Mouse (Mus musculus): ENCODE results near the gene Rtl3. TPM values are rescaled to one million over a fixed set of nuclear protein-coding genes. Genes with fewer than 3 reads are reported as not detected.
A peak's percentile ranks its signal among the peaks of the same experiment; 100 is the strongest.

The Rtl3 gene
- 14.3 and 14.8 TPM in 2 replicates for polyA plus RNA-seq (2015; fragmentation: Nextera tagmentation; extraction: Ambion mirVana)

GRCm38 (mm10) chrX:106840409-106840808, at the start of gene Rtl3:
Rtl3 (minus strand) TSS chrX:106840644.
- Histone ChIP-seq H3K27ac (ENCODE audit: low read length) (peak within 1 kb of the TSS; percentile 65), H3K4me3 (ENCODE audit: low read length) (peak within 1 kb of the TSS; percentile 20; the same call in 1 of the 2 replicates), H3K27me3 (ENCODE audit: control insufficient read depth, insufficient read depth, low read depth, low read length) (no peaks in the 10 kb centered on the region), H3K4me2 (ENCODE audit: low read depth, low read length) (peak within 1 kb of the TSS; percentile 35), H3K4me1 (replicated peaks; ENCODE audit: control insufficient read depth, insufficient read depth, low read length) (no peaks in the 10 kb centered on the region), H3K9me3 (ENCODE audit: control insufficient read depth, low read length) (peaks cover 14% of the 10 kb centered on the region), H3K36me3 (ENCODE audit: control insufficient read depth, insufficient read depth, low read length) (peaks cover 3% of the 10 kb centered on the region; the same call in 1 of the 2 replicates), H3K9ac (ENCODE audit: low read length) (no peak within 1 kb of the TSS)
- WGBS, result 27% methylated on average over 7 of the region's 7 CpGs
- peak; percentile 87 for ATAC-seq (ENCODE audit: low read depth)

- Histone ChIP-seq H3K4me3 (ENCODE audit: low read length) (no peak overlapping the region), H3K9ac (ENCODE audit: low read length) (no peak overlapping the region), H3K36me3 (ENCODE audit: control insufficient read depth, insufficient read depth, low read length) (no peaks in the 10 kb centered on the region), H3K27ac (ENCODE audit: low read length) (no peak overlapping the region), H3K4me1 (replicated peaks; ENCODE audit: control insufficient read depth, insufficient read depth, low read length) (peaks cover 6% of the 10 kb centered on the region; the same call in 1 of the 2 replicates), H3K9me3 (ENCODE audit: control insufficient read depth, low read length) (no peaks in the 10 kb centered on the region), H3K4me2 (ENCODE audit: low read depth, low read length) (no peak overlapping the region), H3K27me3 (ENCODE audit: control insufficient read depth, insufficient read depth, low read depth, low read length) (no peaks in the 10 kb centered on the region)
- WGBS, result 37% methylated on average over 4 of the region's 4 CpGs
- ATAC-seq (ENCODE audit: low read depth), result no peak
These were observed 31.9 kb upstream of the Rtl3 start for GRCm38 (mm10) chrX:106872315-106872714.

- 39% methylated on average over 3 of the region's 3 CpGs for WGBS
- Histone ChIP-seq H3K9me3 (ENCODE audit: control insufficient read depth, low read length) (no peaks in the 10 kb centered on the region), H3K4me1 (replicated peaks; ENCODE audit: control insufficient read depth, insufficient read depth, low read length) (peaks cover 6% of the 10 kb centered on the region; the same call in 1 of the 2 replicates), H3K36me3 (ENCODE audit: control insufficient read depth, insufficient read depth, low read length) (no peaks in the 10 kb centered on the region), H3K27ac (ENCODE audit: low read length) (peak overlapping the region; percentile 27; the same call in 1 of the 2 replicates), H3K4me2 (ENCODE audit: low read depth, low read length) (no peak overlapping the region), H3K4me3 (ENCODE audit: low read length) (no peak overlapping the region), H3K9ac (ENCODE audit: low read length) (no peak overlapping the region), H3K27me3 (ENCODE audit: control insufficient read depth, insufficient read depth, low read depth, low read length) (no peaks in the 10 kb centered on the region)
- no peak for ATAC-seq (ENCODE audit: low read depth)
These were observed 31.4 kb upstream of the Rtl3 start for GRCm38 (mm10) chrX:106871894-106872293.

- ATAC-seq (ENCODE audit: low read depth), result peak; percentile 51; the same call in 1 of the 2 replicates
- Histone ChIP-seq H3K4me2 (ENCODE audit: low read depth, low read length) (no peak overlapping the region), H3K27ac (ENCODE audit: low read length) (no peak overlapping the region), H3K27me3 (ENCODE audit: control insufficient read depth, insufficient read depth, low read depth, low read length) (no peaks in the 10 kb centered on the region), H3K4me3 (ENCODE audit: low read length) (no peak overlapping the region), H3K9me3 (ENCODE audit: control insufficient read depth, low read length) (no peaks in the 10 kb centered on the region), H3K9ac (ENCODE audit: low read length) (no peak overlapping the region), H3K36me3 (ENCODE audit: control insufficient read depth, insufficient read depth, low read length) (no peaks in the 10 kb centered on the region), H3K4me1 (replicated peaks; ENCODE audit: control insufficient read depth, insufficient read depth, low read length) (peaks cover 6% of the 10 kb centered on the region; the same call in 1 of the 2 replicates)
- WGBS, result 35% methylated on average over 3 of the region's 3 CpGs
These were observed 31.0 kb upstream of the Rtl3 start for GRCm38 (mm10) chrX:106871426-106871825.

GRCm38 (mm10) chrX:106853523-106854300, 13.3 kb upstream of the Rtl3 start:
- H3K36me3 ChIP-seq (ENCODE audit: control insufficient read depth, insufficient read depth, low read length), result no peaks in the 10 kb centered on the region
- WGBS, result 69% methylated on average over 3 of the region's 3 CpGs
- H3K27ac ChIP-seq (ENCODE audit: low read length), result no peak overlapping the region
- no peak overlapping the region for H3K9ac ChIP-seq (ENCODE audit: low read length)
- no peaks in the 10 kb centered on the region for H3K27me3 ChIP-seq (ENCODE audit: control insufficient read depth, insufficient read depth, low read depth, low read length)
- no peaks in the 10 kb centered on the region for H3K9me3 ChIP-seq (ENCODE audit: control insufficient read depth, low read length)
- no peak overlapping the region for H3K4me2 ChIP-seq (ENCODE audit: low read depth, low read length)
- ATAC-seq (ENCODE audit: low read depth), result peak; percentile 79
- no peaks in the 10 kb centered on the region for H3K4me1 ChIP-seq (replicated peaks; ENCODE audit: control insufficient read depth, insufficient read depth, low read length)
- no peak overlapping the region for H3K4me3 ChIP-seq (ENCODE audit: low read length)

- ATAC-seq (ENCODE audit: low read depth), result peak; percentile 77
- peaks cover 3% of the 10 kb centered on the region; the same call in 1 of the 2 replicates for H3K36me3 ChIP-seq (ENCODE audit: control insufficient read depth, insufficient read depth, low read length)
- peak overlapping the region; percentile 20; the same call in 1 of the 2 replicates for H3K4me3 ChIP-seq (ENCODE audit: low read length)
- no peak overlapping the region for H3K9ac ChIP-seq (ENCODE audit: low read length)
- H3K4me2 ChIP-seq (ENCODE audit: low read depth, low read length), result peak overlapping the region; percentile 20; the same call in 1 of the 2 replicates
- 26% methylated on average over 5 of the region's 5 CpGs for WGBS
- H3K27me3 ChIP-seq (ENCODE audit: control insufficient read depth, insufficient read depth, low read depth, low read length), result no peaks in the 10 kb centered on the region
- peak overlapping the region; percentile 65 for H3K27ac ChIP-seq (ENCODE audit: low read length)
- peaks cover 14% of the 10 kb centered on the region for H3K9me3 ChIP-seq (ENCODE audit: control insufficient read depth, low read length)
- H3K4me1 ChIP-seq (replicated peaks; ENCODE audit: control insufficient read depth, insufficient read depth, low read length), result no peaks in the 10 kb centered on the region
These were observed 853 bp downstream of the Rtl3 start for GRCm38 (mm10) chrX:106839591-106839990.

GRCm38 (mm10) chrX:106830494-106830893, 9.9 kb downstream of the Rtl3 start:
- WGBS, result 45% methylated on average over 1 of the region's 1 CpGs
- no peaks in the 10 kb centered on the region for H3K27me3 ChIP-seq (ENCODE audit: control insufficient read depth, insufficient read depth, low read depth, low read length)
- H3K27ac ChIP-seq (ENCODE audit: low read length), result no peak overlapping the region
- H3K36me3 ChIP-seq (ENCODE audit: control insufficient read depth, insufficient read depth, low read length), result no peaks in the 10 kb centered on the region
- no peaks in the 10 kb centered on the region for H3K4me1 ChIP-seq (replicated peaks; ENCODE audit: control insufficient read depth, insufficient read depth, low read length)
- no peak overlapping the region for H3K9ac ChIP-seq (ENCODE audit: low read length)
- H3K9me3 ChIP-seq (ENCODE audit: control insufficient read depth, low read length), result no peaks in the 10 kb centered on the region
- H3K4me3 ChIP-seq (ENCODE audit: low read length), result no peak overlapping the region
- H3K4me2 ChIP-seq (ENCODE audit: low read depth, low read length), result no peak overlapping the region
- no peak for ATAC-seq (ENCODE audit: low read depth)

- no peak for ATAC-seq (ENCODE audit: low read depth)
- 74% methylated on average over 7 of the region's 7 CpGs for WGBS
- H3K4me3 ChIP-seq (ENCODE audit: low read length), result no peak overlapping the region
- H3K9ac ChIP-seq (ENCODE audit: low read length), result no peak overlapping the region
- H3K36me3 ChIP-seq (ENCODE audit: control insufficient read depth, insufficient read depth, low read length), result no peaks in the 10 kb centered on the region
- H3K4me1 ChIP-seq (replicated peaks; ENCODE audit: control insufficient read depth, insufficient read depth, low read length), result no peaks in the 10 kb centered on the region
- no peak overlapping the region for H3K27ac ChIP-seq (ENCODE audit: low read length)
- no peaks in the 10 kb centered on the region for H3K27me3 ChIP-seq (ENCODE audit: control insufficient read depth, insufficient read depth, low read depth, low read length)
- H3K4me2 ChIP-seq (ENCODE audit: low read depth, low read length), result no peak overlapping the region
- H3K9me3 ChIP-seq (ENCODE audit: control insufficient read depth, low read length), result no peaks in the 10 kb centered on the region
These were observed 30.8 kb downstream of the Rtl3 start for GRCm38 (mm10) chrX:106809560-106810226.

GRCm38 (mm10) chrX:106804387-106804786, 36.1 kb downstream of the Rtl3 start:
- no peak for ATAC-seq (ENCODE audit: low read depth)
- Histone ChIP-seq H3K4me1 (replicated peaks; ENCODE audit: control insufficient read depth, insufficient read depth, low read length) (no peaks in the 10 kb centered on the region), H3K27ac (ENCODE audit: low read length) (no peak overlapping the region), H3K36me3 (ENCODE audit: control insufficient read depth, insufficient read depth, low read length) (no peaks in the 10 kb centered on the region), H3K4me2 (ENCODE audit: low read depth, low read length) (no peak overlapping the region), H3K4me3 (ENCODE audit: low read length) (no peak overlapping the region), H3K9ac (ENCODE audit: low read length) (no peak overlapping the region), H3K9me3 (ENCODE audit: control insufficient read depth, low read length) (no peaks in the 10 kb centered on the region), H3K27me3 (ENCODE audit: control insufficient read depth, insufficient read depth, low read depth, low read length) (no peaks in the 10 kb centered on the region)
- 61% methylated on average over 2 of the region's 2 CpGs for WGBS

Measured in lung, embryonic 16.5 days (tissue).